Mouse (Mus musculus) liver, embryonic 12.5 days (tissue): ENCODE measurements around the gene Rassf1. TPM values are rescaled to one million over a fixed set of nuclear protein-coding genes. Genes with fewer than 3 reads are reported as not detected.

Source experiments
- ATAC-seq: fragments of 200-750 bp; cut with Nextera tagmentation; 2 replicates; pipeline ENCODE4 v1.8.0; 2017; ENCODE audit warnings: moderate number of reproducible peaks, mild to moderate bottlenecking, moderate library complexity
- H3K27ac ChIP-seq: fragments of 300-500 bp; sonication (generic); 2 replicates; pipeline ENCODE4 v1.5.1; 2016; ENCODE audit warnings: mild to moderate bottlenecking
- H3K27me3 ChIP-seq: fragments of 300-500 bp; sonication (generic); replicated peaks from 2 replicates; pipeline ENCODE4 v1.6.1; 2016; ENCODE audit warnings: mild to moderate bottlenecking, moderate library complexity
- H3K36me3 ChIP-seq: fragments of 300-500 bp; sonication (generic); 2 replicates; pipeline ENCODE4 v1.6.1; 2016; ENCODE audit warnings: mild to moderate bottlenecking, moderate library complexity
- H3K4me1 ChIP-seq: fragments of 300-500 bp; sonication (generic); 2 replicates; pipeline ENCODE4 v1.6.1; 2016
- H3K4me2 ChIP-seq: fragments of 300-500 bp; sonication (generic); 2 replicates; pipeline ENCODE4 v1.6.1; 2016; ENCODE audit warnings: mild to moderate bottlenecking, moderate library complexity
- H3K4me3 ChIP-seq: fragments of 300-500 bp; sonication (generic); 2 replicates; pipeline ENCODE4 v1.5.1; 2016; ENCODE audit warnings: mild to moderate bottlenecking, moderate library complexity
- H3K9ac ChIP-seq: fragments of 300-500 bp; sonication (generic); 2 replicates; pipeline ENCODE4 v1.6.1; 2016; ENCODE audit warnings: mild to moderate bottlenecking, moderate library complexity
- H3K9me3 ChIP-seq: fragments of 300-500 bp; sonication (generic); replicated peaks from 2 replicates; pipeline ENCODE4 v1.6.1; 2016; ENCODE audit warnings: mild to moderate bottlenecking, moderate library complexity
- WGBS: fragments of 180-500 bp; shearing (Covaris S2); methylation state at CpG from one replicate; pipeline ENCODE4 v1.1.7; 2016; ENCODE audit not compliant: insufficient replicate concordance; 5-methylcytosine and 5-hydroxymethylcytosine counted together
- polyA plus RNA-seq: library from polyadenylated mRNA; unstranded; fragments of >200 nt; fragmentation: Nextera tagmentation; extraction: Ambion mirVana; gene quantifications from 2 replicates; pipeline ENCODE4 v1.2.1, GENCODE M21; 2016

Gene Rassf1
- polyA plus RNA-seq, 1 experiment from 2014 or later: 24.8 TPM

- Histone ChIP-seq H3K27me3 (no peaks in the 10 kb centered on the region), H3K9ac (peak overlapping the region; percentile 70; the same call in 1 of the 2 replicates), H3K27ac (peak overlapping the region; percentile 79), H3K4me1 (peaks cover 71% of the 10 kb centered on the region), H3K9me3 (no peaks in the 10 kb centered on the region), H3K4me2 (no peak overlapping the region), H3K36me3 (peaks cover 32% of the 10 kb centered on the region), H3K4me3 (no peak overlapping the region)
- 78% methylated on average over 14 of the region's 14 CpGs for WGBS
- ATAC-seq: no peak
Measured at GRCm38 (mm10) chr9:107575579-107576356, 24.4 kb downstream of the Rassf1 start.

GRCm38 (mm10) chr9:107576357-107577107 lies 25.2 kb downstream of the Rassf1 start, which contains the start of gene Hyal1:
Gene Hyal1 (plus strand): TSS chr9:107576927.
- peak within 1 kb of the TSS; percentile 75 for H3K4me2 ChIP-seq
- no peaks in the 10 kb centered on the region for H3K27me3 ChIP-seq
- peak within 1 kb of the TSS; percentile 54 for H3K4me3 ChIP-seq
- peak within 1 kb of the TSS; percentile 70 for H3K9ac ChIP-seq
- ATAC-seq: peak; percentile 77
- H3K36me3 ChIP-seq: peaks cover 24% of the 10 kb centered on the region
- H3K9me3 ChIP-seq: no peaks in the 10 kb centered on the region
- peaks cover 70% of the 10 kb centered on the region for H3K4me1 ChIP-seq
- H3K27ac ChIP-seq: peak within 1 kb of the TSS; percentile 79
- 26% methylated on average over 16 of the region's 16 CpGs for WGBS

- Histone ChIP-seq H3K27ac (peak overlapping the region; percentile 79; the same call in 1 of the 2 replicates), H3K27me3 (no peaks in the 10 kb centered on the region), H3K4me3 (no peak overlapping the region), H3K36me3 (peaks cover 15% of the 10 kb centered on the region), H3K4me2 (peak overlapping the region; percentile 75; the same call in 1 of the 2 replicates), H3K4me1 (peaks cover 70% of the 10 kb centered on the region), H3K9ac (peak overlapping the region; percentile 15; the same call in 1 of the 2 replicates), H3K9me3 (no peaks in the 10 kb centered on the region)
- 80% methylated on average over 10 of the region's 10 CpGs for WGBS
- ATAC-seq: no peak
Measured at GRCm38 (mm10) chr9:107577871-107578270, 26.5 kb downstream of the Rassf1 start.

- no peak for ATAC-seq
- Histone ChIP-seq H3K4me1 (peaks cover 70% of the 10 kb centered on the region), H3K4me2 (peak within 1 kb of the TSS; percentile 94), H3K27me3 (no peaks in the 10 kb centered on the region), H3K9me3 (no peaks in the 10 kb centered on the region), H3K27ac (peak within 1 kb of the TSS; percentile 95), H3K36me3 (peaks cover 15% of the 10 kb centered on the region), H3K9ac (peak within 1 kb of the TSS; percentile 15; the same call in 1 of the 2 replicates), H3K4me3 (no peak within 1 kb of the TSS)
- 74% methylated on average over 3 of the region's 3 CpGs for WGBS
Measured at GRCm38 (mm10) chr9:107578587-107578986, 27.2 kb downstream of the Rassf1 start, which contains the start of gene Naa80. Gene Naa80 (plus strand): TSS chr9:107578887.

DNA sequence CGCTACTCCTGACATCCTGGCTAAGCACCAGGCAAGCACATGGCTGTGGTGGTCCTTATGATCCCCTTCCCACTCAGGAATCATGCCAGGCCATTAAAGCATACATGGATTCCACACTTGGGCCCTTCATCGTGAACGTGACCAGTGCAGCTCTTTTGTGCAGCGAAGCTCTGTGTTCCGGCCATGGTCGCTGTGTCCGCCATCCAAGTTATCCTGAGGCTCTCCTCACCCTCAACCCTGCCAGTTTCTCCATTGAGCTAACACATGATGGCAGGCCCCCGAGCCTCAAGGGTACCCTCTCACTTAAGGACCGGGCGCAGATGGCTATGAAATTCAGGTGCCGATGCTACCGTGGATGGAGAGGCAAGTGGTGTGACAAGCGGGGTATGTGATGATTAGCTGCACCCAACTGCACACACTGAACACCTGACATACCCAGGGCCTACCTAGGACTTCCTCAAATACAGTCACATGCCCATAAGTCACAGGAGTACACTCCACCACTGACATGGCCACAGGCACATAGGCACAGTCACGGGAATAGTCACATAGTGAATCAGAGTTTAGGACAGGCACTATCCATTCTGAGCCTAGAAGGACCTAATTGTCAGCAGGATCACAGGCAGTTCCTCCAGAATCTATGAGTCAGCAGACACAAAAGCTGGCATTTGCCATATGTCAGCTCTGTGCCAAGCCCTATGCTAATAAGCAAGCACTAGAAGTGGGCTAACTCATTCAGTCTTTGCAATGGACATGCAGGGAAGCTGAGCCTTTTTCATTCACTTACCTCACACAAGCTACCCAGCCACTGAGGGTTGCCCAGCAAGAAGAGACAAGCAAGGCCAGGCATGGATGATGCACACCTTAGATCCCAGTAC lies 27.9 kb downstream of the Rassf1 start:
- Histone ChIP-seq H3K4me2 (peak overlapping the region; percentile 94; the same call in 1 of the 2 replicates), H3K27me3 (no peaks in the 10 kb centered on the region), H3K4me3 (no peak overlapping the region), H3K36me3 (peaks cover 18% of the 10 kb centered on the region), H3K9me3 (no peaks in the 10 kb centered on the region), H3K4me1 (peaks cover 76% of the 10 kb centered on the region), H3K27ac (peak overlapping the region; percentile 95), H3K9ac (no peak overlapping the region; the same call in 1 of the 2 replicates)
- ATAC-seq: no peak
- 87% methylated on average over 14 of the region's 14 CpGs for WGBS

GRCm38 (mm10) chr9:107580501-107581317 lies 29.4 kb downstream of the Rassf1 start, which contains the start of gene Hyal3:
Gene Hyal3 (plus strand): TSS chr9:107580818.
- Histone ChIP-seq H3K4me1 (peaks cover 81% of the 10 kb centered on the region), H3K27me3 (no peaks in the 10 kb centered on the region), H3K9ac (peak within 1 kb of the TSS; percentile 83), H3K9me3 (no peaks in the 10 kb centered on the region), H3K36me3 (peaks cover 30% of the 10 kb centered on the region), H3K4me3 (peak within 1 kb of the TSS; percentile 72), H3K27ac (peak within 1 kb of the TSS; percentile 95), H3K4me2 (peak within 1 kb of the TSS; percentile 94)
- WGBS: under 1% methylated on average over 32 of the region's 32 CpGs
- peak; percentile 78 for ATAC-seq

DNA sequence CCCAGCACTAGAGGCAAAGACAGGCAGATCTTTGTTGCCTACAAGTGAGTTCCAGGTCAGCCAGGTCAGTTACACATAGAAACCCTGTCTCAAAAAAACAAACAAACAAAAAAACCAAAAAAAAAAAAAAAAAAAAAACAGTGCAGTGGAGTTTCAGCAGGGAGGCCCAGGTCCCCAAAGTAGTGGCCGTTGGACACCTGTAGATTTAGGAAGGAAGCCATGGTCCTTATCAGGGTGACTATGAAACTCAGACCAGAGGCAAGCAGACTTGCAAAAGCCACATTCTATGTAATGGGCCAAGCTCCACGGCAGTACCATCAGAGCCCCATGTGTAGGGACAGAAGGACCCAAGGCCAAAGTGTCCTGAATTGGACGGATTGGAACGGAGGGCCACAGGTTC lies 30.2 kb downstream of the Rassf1 start:
- H3K4me3 ChIP-seq: peak overlapping the region; percentile 72
- peaks cover 30% of the 10 kb centered on the region for H3K36me3 ChIP-seq
- H3K27me3 ChIP-seq: no peaks in the 10 kb centered on the region
- peaks cover 81% of the 10 kb centered on the region for H3K4me1 ChIP-seq
- ATAC-seq: no peak
- H3K9ac ChIP-seq: peak overlapping the region; percentile 83
- H3K9me3 ChIP-seq: no peaks in the 10 kb centered on the region
- WGBS: 30% methylated on average over 4 of the region's 4 CpGs
- peak overlapping the region; percentile 94 for H3K4me2 ChIP-seq
- H3K27ac ChIP-seq: peak overlapping the region; percentile 95

- WGBS: 85% methylated on average over 7 of the region's 7 CpGs
- ATAC-seq: no peak
- Histone ChIP-seq H3K4me3 (peak overlapping the region; percentile 72), H3K9ac (peak overlapping the region; percentile 83), H3K27ac (peak overlapping the region; percentile 95), H3K36me3 (peaks cover 30% of the 10 kb centered on the region), H3K27me3 (no peaks in the 10 kb centered on the region), H3K9me3 (no peaks in the 10 kb centered on the region), H3K4me2 (peak overlapping the region; percentile 94), H3K4me1 (peaks cover 76% of the 10 kb centered on the region)
Measured at GRCm38 (mm10) chr9:107582509-107583062, 31.2 kb downstream of the Rassf1 start.

DNA sequence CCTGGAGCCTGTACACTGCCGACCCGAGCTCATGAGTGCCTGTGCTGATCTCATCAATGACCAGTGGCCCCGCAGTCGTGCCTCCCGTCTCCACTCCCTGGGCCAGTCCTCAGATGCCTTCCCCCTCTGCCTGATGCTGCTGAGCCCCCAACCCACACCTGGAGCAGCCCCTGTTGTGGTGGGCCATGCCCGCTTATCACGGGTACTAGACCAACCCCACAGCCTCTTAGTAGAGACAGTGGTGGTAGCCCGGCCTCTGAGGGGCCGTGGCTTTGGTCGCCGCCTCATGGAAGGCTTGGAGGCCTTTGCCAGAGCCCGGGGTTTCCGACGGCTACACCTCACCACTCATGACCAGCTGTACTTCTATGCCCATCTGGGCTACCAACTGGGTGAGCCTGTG lies 31.8 kb downstream of the Rassf1 start:
- Histone ChIP-seq H3K9ac (no peak overlapping the region), H3K36me3 (peaks cover 30% of the 10 kb centered on the region), H3K4me1 (peaks cover 72% of the 10 kb centered on the region), H3K4me2 (no peak overlapping the region), H3K27me3 (no peaks in the 10 kb centered on the region), H3K4me3 (no peak overlapping the region), H3K27ac (peak overlapping the region; percentile 95), H3K9me3 (no peaks in the 10 kb centered on the region)
- 88% methylated on average over 14 of the region's 14 CpGs for WGBS
- no peak for ATAC-seq

GRCm38 (mm10) chr9:107586504-107586903 lies 35.1 kb downstream of the Rassf1 start:
- peak overlapping the region; percentile 82 for H3K4me3 ChIP-seq

More at GRCm38 (mm10) chr9:107586504-107586903, 35.1 kb downstream of the Rassf1 start:
- H3K4me1 ChIP-seq: peaks cover 84% of the 10 kb centered on the region
- H3K27ac ChIP-seq: peak overlapping the region; percentile 99
- peak overlapping the region; percentile 76 for H3K9ac ChIP-seq
- no peaks in the 10 kb centered on the region for H3K27me3 ChIP-seq
- no peak for ATAC-seq
- H3K9me3 ChIP-seq: no peaks in the 10 kb centered on the region
- H3K36me3 ChIP-seq: peaks cover 59% of the 10 kb centered on the region
- peak overlapping the region; percentile 73 for H3K4me2 ChIP-seq
- 80% methylated on average over 5 of the region's 5 CpGs for WGBS
